Mouse (Mus musculus) small intestine, adult 2 months (tissue): ENCODE measurements around the gene Sept8.

Experiments
- CTCF ChIP-seq: fragments of 200-500 bp; IDR thresholded peaks from 2 replicates; pipeline ENCODE4 v1.5.1; 2012; ENCODE audit warnings: low read depth, mild to moderate bottlenecking, control low read depth, inconsistent platforms, low read length, moderate library complexity, mixed read lengths; ENCODE audit not compliant: insufficient replicate concordance, insufficient read length; ENCODE audit errors: extremely low read depth
- POLR2A ChIP-seq: fragments of 200-500 bp; IDR thresholded peaks from 2 replicates; pipeline ENCODE4 v1.6.1; 2012; ENCODE audit warnings: low read depth, mild to moderate bottlenecking, control low read depth, inconsistent platforms, low read length, moderate library complexity

GRCm38 (mm10) chr11:53550714-53551113, 31.7 kb downstream of the Sept8 start:
- TF ChIP-seq POLR2A (no peak), CTCF (no peak)
